ENCODE assay signal across 14 mouse cellular contexts in the genomic region with DNA sequence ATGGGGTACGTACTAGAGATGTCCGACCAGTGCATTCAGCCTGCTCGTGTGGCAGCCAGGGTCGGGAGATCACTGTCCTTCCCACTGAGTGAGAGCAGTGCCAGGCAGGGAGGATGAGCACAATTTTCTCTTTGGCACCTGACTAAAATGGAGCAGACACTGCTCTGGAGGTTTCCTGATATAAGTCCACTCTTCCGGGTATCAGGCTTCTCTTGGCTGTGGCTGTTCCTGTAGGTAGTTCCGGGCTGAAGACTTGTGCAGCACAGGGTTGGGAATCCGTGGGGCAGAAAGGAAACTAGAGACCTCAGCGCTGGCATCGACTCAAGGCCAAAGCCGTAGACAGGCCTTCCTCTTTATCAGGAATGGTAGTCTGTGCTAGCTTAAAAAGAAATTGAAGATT. TPM values are rescaled to one million over a fixed set of nuclear protein-coding genes. Genes with fewer than 3 reads are reported as not detected.
DNase-seq lines count a peak whose midpoint lies in the region; ATAC-seq and TF ChIP-seq lines count a peak whose summit lies in the region.
"Had no signal": no experiment of that assay in that cellular context is flagged by ENCODE, and none has a peak within 500 bp of the region (broad histone marks: within the 10 kb centered on the region; RNA-seq: fewer than 3 reads in every experiment).

No protein-coding gene starts in this region.

- no peaks in the 10 kb centered on the region for H3K36me3 ChIP-seq in intestine, embryonic 16.5 days (ENCODE audit: control insufficient read depth, insufficient read depth, low read length)
- H3K36me3 ChIP-seq in midbrain, postnatal 0 days (ENCODE audit: insufficient read depth, low read length): no peaks in the 10 kb centered on the region

- no peak overlapping the region for H3K9ac ChIP-seq in intestine, embryonic 16.5 days (ENCODE audit: low read depth, low read length)
- no peak overlapping the region for H3K9ac ChIP-seq in midbrain, postnatal 0 days (replicated peaks; ENCODE audit: low read length, poor library complexity, severe bottlenecking)
- H3K9ac ChIP-seq: heart, embryonic 13.5 days; limb, embryonic 12.5 days had no signal

- H3K4me1 ChIP-seq in intestine, embryonic 16.5 days (ENCODE audit: control insufficient read depth, insufficient read depth, low read length): no peaks in the 10 kb centered on the region
- H3K4me1 ChIP-seq in midbrain, postnatal 0 days (ENCODE audit: insufficient read depth, low read length): no peaks in the 10 kb centered on the region
- H3K4me1 ChIP-seq: heart, embryonic 13.5 days; limb, embryonic 12.5 days had no signal

- peak; percentile 6 for DNase-seq in gastrocnemius, adult 18-20 months (ENCODE audit: low spot score)
- no peak for DNase-seq in gastrocnemius, postnatal 10 days
- peak; percentile 4 for DNase-seq in lung, postnatal 36 days
- DNase-seq in lung, adult 18-20 months: no peak
- peak; percentile 48 for DNase-seq in cerebellum, adult 8-10 months
- no peak for DNase-seq in midbrain, postnatal 0 days (ENCODE audit: low spot score)
- DNase-seq: lung, adult 2 months; thymus, postnatal 14 days had no signal

- TF ChIP-seq CTCF in midbrain, postnatal 0 days (IDR thresholded peaks at IDR 0.05): no peak

- no peaks in the 10 kb centered on the region for H3K27me3 ChIP-seq in intestine, embryonic 16.5 days (replicated peaks; ENCODE audit: control insufficient read depth, insufficient read depth, low read length)
- no peaks in the 10 kb centered on the region for H3K27me3 ChIP-seq in midbrain, postnatal 0 days (ENCODE audit: insufficient read depth, low read length)
- H3K27me3 ChIP-seq: heart, embryonic 13.5 days; limb, embryonic 12.5 days had no signal

- H3K4me3 ChIP-seq in intestine, embryonic 16.5 days (ENCODE audit: low read length): no peak overlapping the region
- no peak overlapping the region for H3K4me3 ChIP-seq in midbrain, postnatal 0 days (ENCODE audit: low read depth, low read length)
- H3K4me3 ChIP-seq: heart, embryonic 13.5 days; limb, embryonic 12.5 days had no signal

- 89% methylated on average over 10 of the region's 10 CpGs for WGBS in intestine, embryonic 16.5 days
- WGBS in midbrain, postnatal 0 days: 89% methylated on average over 10 of the region's 10 CpGs

- no peak overlapping the region for H3K4me2 ChIP-seq in intestine, embryonic 16.5 days (ENCODE audit: low read depth, low read length)
- H3K4me2 ChIP-seq in midbrain, postnatal 0 days (ENCODE audit: low read depth, low read length, poor library complexity, severe bottlenecking): no peak overlapping the region
- H3K4me2 ChIP-seq: heart, embryonic 13.5 days; limb, embryonic 12.5 days; midbrain, embryonic 11.5 days had no signal

- no peak overlapping the region for H3K27ac ChIP-seq in intestine, embryonic 16.5 days (ENCODE audit: low read length)
- H3K27ac ChIP-seq in midbrain, postnatal 0 days (ENCODE audit: low read depth, low read length): no peak overlapping the region
- H3K27ac ChIP-seq: heart, embryonic 13.5 days; limb, embryonic 12.5 days had no signal

- peak; percentile 46; the same call in 1 of the 2 replicates for ATAC-seq in megakaryocyte progenitor cell, adult 5-6 weeks (replicated peaks; ENCODE audit: poor library complexity)
- no peak for ATAC-seq in intestine, embryonic 16.5 days
- ATAC-seq in midbrain, postnatal 0 days (ENCODE audit: low FRiP score): no peak
- ATAC-seq: hindbrain, embryonic 16.5 days had no signal

- H3K9me3 ChIP-seq in intestine, embryonic 16.5 days (ENCODE audit: control insufficient read depth, low read length): no peaks in the 10 kb centered on the region
- no peaks in the 10 kb centered on the region for H3K9me3 ChIP-seq in midbrain, postnatal 0 days (ENCODE audit: low read length)
- H3K9me3 ChIP-seq: heart, embryonic 13.5 days; limb, embryonic 12.5 days had no signal

RNA-seq across cellular contexts. Expression of a gene that starts 48.7 kb away (rescaled TPM):
- total RNA-seq in gastrocnemius, adult 18-20 months (2021): 10 to 100 TPM; 47.8 to 53.2 TPM
- total RNA-seq in gastrocnemius, postnatal 10 days (2021): 10 to 100 TPM; 35.7 to 37.4 TPM
- total RNA-seq in megakaryocyte progenitor cell, adult 5-6 weeks (2015): 256 and 262 TPM in 2 replicates
- 224 and 237 TPM in 2 replicates for total RNA-seq in megakaryocyte progenitor cell, adult 5-6 weeks (2017)
- polyA plus RNA-seq in intestine, embryonic 16.5 days (2015; fragmentation: Nextera tagmentation; extraction: Ambion mirVana): 14.7 and 21.2 TPM in 2 replicates
- 90.4 and 127 TPM in 2 replicates for total RNA-seq in midbrain, postnatal 0 days (2014; rRNA removed)
- polyA plus RNA-seq in midbrain, postnatal 0 days (2015; fragmentation: Nextera tagmentation; extraction: Ambion mirVana): 54.3 and 59.4 TPM in 2 replicates

RNA-seq across cellular contexts. Expression of a gene that starts 57.4 kb away (rescaled TPM):
- 10 to 100 TPM; 21.3 to 22.8 TPM for total RNA-seq in gastrocnemius, adult 18-20 months (2021)
- 10 to 100 TPM; 23.2 to 30.1 TPM for total RNA-seq in gastrocnemius, postnatal 10 days (2021)
- total RNA-seq in megakaryocyte progenitor cell, adult 5-6 weeks (2015): 38.6 and 41.5 TPM in 2 replicates
- 78.6 and 91.2 TPM in 2 replicates for total RNA-seq in megakaryocyte progenitor cell, adult 5-6 weeks (2017)
- 29.9 and 32.5 TPM in 2 replicates for polyA plus RNA-seq in intestine, embryonic 16.5 days (2015; fragmentation: Nextera tagmentation; extraction: Ambion mirVana)
- total RNA-seq in midbrain, postnatal 0 days (2014; rRNA removed): 58.5 and 68.8 TPM in 2 replicates
- 31.3 and 32.5 TPM in 2 replicates for polyA plus RNA-seq in midbrain, postnatal 0 days (2015; fragmentation: Nextera tagmentation; extraction: Ambion mirVana)

Comparison
In these comparisons a context has a peak if more than half of its experiments do, and no peak if none do; other contexts are left out.
1. DNase-seq: peak in gastrocnemius, adult 18-20 months (single experiment), lung, postnatal 36 days (single experiment) and cerebellum, adult 8-10 months (single experiment); none in gastrocnemius, postnatal 10 days (single experiment), lung, adult 18-20 months (0 of 2) and midbrain, postnatal 0 days (single experiment).